Mouse (Mus musculus): ENCODE results near the gene Jakmip3. TPM values are rescaled to one million over a fixed set of nuclear protein-coding genes. Genes with fewer than 3 reads are reported as not detected.
A peak's percentile ranks its signal among the peaks of the same experiment; 100 is the strongest.

Gene Jakmip3
- polyA plus RNA-seq, 1 experiment = not detected

DNA sequence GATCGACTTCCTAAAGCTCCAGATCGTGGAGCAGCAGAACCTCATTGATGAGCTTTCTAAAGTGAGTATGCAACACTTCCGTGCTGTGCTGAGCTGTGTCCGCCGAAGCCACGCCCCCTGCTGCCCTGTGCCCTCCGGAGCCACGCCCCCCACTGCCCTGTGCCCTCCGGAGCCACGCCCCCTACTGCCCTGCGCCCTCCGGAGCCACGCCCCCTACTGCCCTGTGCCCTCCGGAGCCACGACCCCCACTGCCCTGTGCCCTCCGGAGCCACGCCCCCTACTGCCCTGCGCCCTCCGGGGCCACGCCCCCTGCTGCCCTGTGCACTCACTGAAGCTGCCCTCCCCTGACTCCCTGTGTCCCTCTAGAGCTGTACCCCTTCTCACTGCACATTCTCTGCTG is 80.4 kb downstream of the Jakmip3 start:
- TF ChIP-seq CTCF (IDR thresholded peaks at IDR 0.05; ENCODE audit: low read depth, low read length) (no peak), POLR2A (IDR thresholded peaks at IDR 0.05; ENCODE audit: borderline replicate concordance, low read depth, low read length) (no peak)
- Histone ChIP-seq H3K4me3 (ENCODE audit: insufficient read depth, low read length) (peak overlapping the region; percentile 18; the same call in 1 of the 2 replicates), H3K27ac (ENCODE audit: insufficient read depth, low read depth, low read length) (no peak overlapping the region), H3K4me1 (ENCODE audit: control insufficient read depth, insufficient read depth, low read length) (0 out of 2 replicates have a peak, but pooled peaks cover 3% of the 10 kb centered on the region)

DNA sequence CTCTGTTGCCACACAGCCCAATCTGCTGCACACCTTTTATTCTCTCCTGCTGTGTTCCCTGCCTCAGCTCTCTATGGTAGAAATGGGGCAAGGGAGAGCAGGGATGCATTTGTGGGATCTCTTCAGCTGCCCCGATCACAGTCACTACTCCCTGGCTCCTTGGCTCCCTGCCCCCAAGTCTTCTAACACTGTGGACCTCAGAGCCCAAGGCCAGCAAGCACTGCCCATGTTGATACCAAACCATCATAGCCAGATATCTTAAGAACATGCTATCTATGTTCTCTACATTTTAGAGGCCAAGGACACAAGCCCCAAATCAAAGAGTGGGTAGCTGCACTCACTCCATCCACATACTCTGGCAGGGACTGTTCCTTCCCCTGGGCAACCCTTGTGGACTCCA is 80.8 kb downstream of the Jakmip3 start:
- H3K4me3 ChIP-seq (ENCODE audit: insufficient read depth, low read length) = no peak overlapping the region
- TF ChIP-seq CTCF (IDR thresholded peaks at IDR 0.05; ENCODE audit: low read depth, low read length) (no peak), POLR2A (IDR thresholded peaks at IDR 0.05; ENCODE audit: borderline replicate concordance, low read depth, low read length) (no peak)
- H3K4me1 ChIP-seq (ENCODE audit: control insufficient read depth, insufficient read depth, low read length) = 0 out of 2 replicates have a peak, but pooled peaks cover 3% of the 10 kb centered on the region
- no peak overlapping the region for H3K27ac ChIP-seq (ENCODE audit: insufficient read depth, low read depth, low read length)

DNA sequence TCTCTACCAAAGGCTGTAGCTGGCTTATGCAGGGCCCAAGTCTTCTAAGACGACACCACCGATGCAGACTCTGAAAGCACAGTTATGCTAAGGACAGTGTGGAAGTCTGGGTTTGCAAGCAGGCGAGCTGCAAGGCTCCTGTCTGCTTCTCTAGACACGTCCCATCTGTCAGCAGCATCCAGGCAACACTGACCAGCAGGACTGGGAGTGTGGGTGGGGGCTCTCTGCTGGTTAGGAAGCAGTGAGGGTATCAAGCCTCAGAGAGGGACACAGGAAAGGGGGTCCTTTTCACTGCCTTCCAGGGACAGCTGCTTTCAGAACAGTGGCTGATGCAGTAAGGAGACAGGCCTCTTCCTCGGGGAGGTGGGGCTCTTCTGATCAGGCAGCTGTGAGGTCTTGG is 86.6 kb downstream of the Jakmip3 start:
- no peak for TF ChIP-seq POLR2A (IDR thresholded peaks at IDR 0.05; ENCODE audit: borderline replicate concordance, low read depth, low read length)
- no peak for TF ChIP-seq CTCF (IDR thresholded peaks at IDR 0.05; ENCODE audit: low read depth, low read length)
- H3K4me3 ChIP-seq (ENCODE audit: insufficient read depth, low read length) = no peak overlapping the region
- no peak overlapping the region for H3K27ac ChIP-seq (ENCODE audit: insufficient read depth, low read depth, low read length)
- no peaks in the 10 kb centered on the region for H3K4me1 ChIP-seq (ENCODE audit: control insufficient read depth, insufficient read depth, low read length)

DNA sequence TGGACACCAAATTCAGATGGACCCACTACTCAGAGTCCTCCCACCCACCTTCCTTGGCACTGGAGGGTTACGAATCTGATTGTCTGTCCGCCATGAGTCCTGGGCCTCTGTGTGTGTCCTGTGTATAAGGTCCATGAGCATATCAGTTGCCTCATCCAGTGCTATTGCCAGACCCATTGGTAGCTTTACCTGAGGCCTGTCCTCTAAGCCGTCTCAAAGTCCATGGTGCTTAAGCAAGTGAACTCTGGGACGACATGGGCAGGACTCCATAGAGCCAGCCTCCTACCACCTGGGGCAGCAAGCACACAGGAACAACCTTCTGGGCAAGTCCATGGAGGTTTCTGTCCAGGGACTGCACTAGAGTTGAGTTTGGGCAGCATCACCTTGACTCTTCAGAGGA is 90.7 kb downstream of the Jakmip3 start:
- no peak for TF ChIP-seq POLR2A (IDR thresholded peaks at IDR 0.05; ENCODE audit: borderline replicate concordance, low read depth, low read length)
- no peak for TF ChIP-seq CTCF (IDR thresholded peaks at IDR 0.05; ENCODE audit: low read depth, low read length)
- no peak overlapping the region for H3K27ac ChIP-seq (ENCODE audit: insufficient read depth, low read depth, low read length)
- H3K4me3 ChIP-seq (ENCODE audit: insufficient read depth, low read length) = no peak overlapping the region
- H3K4me1 ChIP-seq (ENCODE audit: control insufficient read depth, insufficient read depth, low read length) = no peaks in the 10 kb centered on the region

DNA sequence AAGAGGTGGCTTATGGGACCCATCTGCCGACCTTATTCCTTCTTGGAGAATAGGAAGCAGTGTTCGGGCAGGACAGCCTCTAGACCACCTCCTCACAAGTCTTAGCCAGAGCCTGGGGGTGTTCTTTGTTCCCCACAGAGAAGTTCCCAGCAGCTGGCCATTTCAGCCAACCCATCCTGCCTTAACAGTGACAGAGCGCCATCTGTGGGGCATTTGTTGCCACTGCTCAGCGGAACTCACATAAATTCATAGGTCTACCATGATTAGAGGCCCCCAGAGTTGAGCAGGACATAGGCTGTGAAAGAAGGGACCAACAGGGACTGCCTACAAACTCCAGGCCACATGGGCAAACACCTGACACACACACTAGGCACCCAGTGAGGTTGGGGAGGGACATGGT is 122.9 kb downstream of the Jakmip3 start:
- H3K4me3 ChIP-seq (ENCODE audit: insufficient read depth, low read length) = no peak overlapping the region
- H3K4me1 ChIP-seq (ENCODE audit: control insufficient read depth, insufficient read depth, low read length) = no peaks in the 10 kb centered on the region
- no peak overlapping the region for H3K27ac ChIP-seq (ENCODE audit: insufficient read depth, low read depth, low read length)
- TF ChIP-seq POLR2A (IDR thresholded peaks at IDR 0.05; ENCODE audit: borderline replicate concordance, low read depth, low read length) = no peak
- 0 out of 2 replicates have a peak, but pooled peaks have one; percentile 22 for TF ChIP-seq CTCF (IDR thresholded peaks at IDR 0.05; ENCODE audit: low read depth, low read length)

DNA sequence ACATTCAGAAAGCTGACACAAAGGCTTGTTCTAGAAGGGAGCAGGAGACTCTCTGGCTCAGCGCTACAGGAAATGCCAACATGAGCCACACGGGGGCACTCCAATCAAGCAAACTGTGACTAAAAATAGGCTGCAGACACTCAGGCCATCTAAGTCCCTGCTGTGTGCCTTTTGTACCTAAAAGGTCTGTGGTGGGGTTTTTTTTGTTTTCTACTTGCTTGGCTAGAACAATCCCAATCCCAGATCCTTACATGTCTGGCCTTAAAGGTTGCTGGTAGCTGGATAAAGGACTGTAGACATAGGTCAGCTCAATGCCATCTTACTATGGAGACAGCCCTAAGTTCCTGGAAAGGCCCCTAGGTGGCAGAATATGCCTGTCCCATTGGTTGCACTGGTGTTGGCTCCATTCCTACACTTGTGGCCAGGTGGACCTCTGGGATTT is 127.7 kb downstream of the Jakmip3 start:
- Histone ChIP-seq H3K27ac (ENCODE audit: insufficient read depth, low read depth, low read length) (no peak overlapping the region), H3K4me3 (ENCODE audit: insufficient read depth, low read length) (no peak overlapping the region), H3K4me1 (ENCODE audit: control insufficient read depth, insufficient read depth, low read length) (no peaks in the 10 kb centered on the region)
- TF ChIP-seq CTCF (IDR thresholded peaks at IDR 0.05; ENCODE audit: low read depth, low read length) (peak; percentile 11; the same call in 1 of the 2 replicates), POLR2A (IDR thresholded peaks at IDR 0.05; ENCODE audit: borderline replicate concordance, low read depth, low read length) (no peak)

DNA sequence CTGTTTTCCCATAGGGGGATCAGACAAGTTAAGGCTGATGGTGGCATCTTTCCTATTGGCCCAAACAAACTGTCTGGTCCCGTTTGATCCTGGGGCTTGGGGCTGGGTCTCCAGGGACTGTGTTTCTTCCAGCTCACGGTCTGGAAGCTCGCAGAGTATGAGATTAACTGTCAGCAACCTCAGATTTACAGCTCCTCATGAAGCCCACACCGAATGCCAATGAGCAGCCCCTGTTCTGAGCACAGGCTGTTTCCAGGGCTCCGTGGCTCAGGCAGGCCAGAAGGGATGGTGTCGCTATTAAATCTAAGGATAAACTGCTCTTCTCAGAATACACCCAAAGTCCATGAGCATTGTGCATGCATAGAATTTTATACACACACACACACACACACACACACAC is 133.7 kb downstream of the Jakmip3 start:
- H3K4me3 ChIP-seq (ENCODE audit: insufficient read depth, low read length) = no peak overlapping the region
- no peak for TF ChIP-seq POLR2A (IDR thresholded peaks at IDR 0.05; ENCODE audit: borderline replicate concordance, low read depth, low read length)
- TF ChIP-seq CTCF (IDR thresholded peaks at IDR 0.05; ENCODE audit: low read depth, low read length) = no peak
- H3K27ac ChIP-seq (ENCODE audit: insufficient read depth, low read depth, low read length) = no peak overlapping the region
- no peaks in the 10 kb centered on the region for H3K4me1 ChIP-seq (ENCODE audit: control insufficient read depth, insufficient read depth, low read length)

DNA sequence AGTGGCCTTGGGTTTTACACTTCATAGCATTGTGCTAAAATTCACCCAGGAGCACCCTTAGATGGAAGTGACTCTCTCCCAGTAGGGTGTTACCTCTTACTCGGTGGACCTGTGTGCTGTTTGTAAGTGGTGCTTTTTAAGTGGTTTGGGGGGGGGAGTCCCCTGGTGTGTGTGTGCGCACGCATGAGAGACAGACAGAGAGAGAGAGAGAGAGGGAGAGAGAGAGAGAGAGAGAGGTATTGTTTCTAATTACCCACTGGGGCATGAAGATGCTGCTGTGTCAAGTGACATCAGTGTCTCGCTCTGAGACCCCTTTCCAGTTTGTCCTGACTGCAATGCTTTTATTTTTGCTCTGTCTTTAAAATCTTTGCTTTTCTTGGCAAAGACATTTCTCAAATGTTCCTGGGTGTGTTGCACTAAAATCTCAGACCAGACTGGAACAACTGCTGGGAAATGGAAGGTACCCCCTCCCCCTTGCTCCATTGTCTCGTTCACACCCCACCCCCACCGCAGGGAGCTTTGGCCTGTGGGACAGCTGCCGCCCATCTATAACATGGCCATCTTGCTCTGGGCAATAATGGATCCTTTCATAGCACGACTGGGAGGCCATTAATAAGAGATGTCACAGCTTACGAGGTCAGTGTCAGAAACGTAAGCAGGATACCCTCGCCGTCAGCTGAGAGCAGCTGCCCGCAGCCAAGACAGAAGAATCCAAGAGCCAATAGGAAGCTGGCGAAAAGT is 134.7 kb downstream of the Jakmip3 start:
- TF ChIP-seq CTCF (IDR thresholded peaks at IDR 0.05; ENCODE audit: low read depth, low read length) (no peak), POLR2A (IDR thresholded peaks at IDR 0.05; ENCODE audit: borderline replicate concordance, low read depth, low read length) (no peak)
- Histone ChIP-seq H3K27ac (ENCODE audit: insufficient read depth, low read depth, low read length) (no peak overlapping the region), H3K4me3 (ENCODE audit: insufficient read depth, low read length) (no peak overlapping the region), H3K4me1 (ENCODE audit: control insufficient read depth, insufficient read depth, low read length) (no peaks in the 10 kb centered on the region)

DNA sequence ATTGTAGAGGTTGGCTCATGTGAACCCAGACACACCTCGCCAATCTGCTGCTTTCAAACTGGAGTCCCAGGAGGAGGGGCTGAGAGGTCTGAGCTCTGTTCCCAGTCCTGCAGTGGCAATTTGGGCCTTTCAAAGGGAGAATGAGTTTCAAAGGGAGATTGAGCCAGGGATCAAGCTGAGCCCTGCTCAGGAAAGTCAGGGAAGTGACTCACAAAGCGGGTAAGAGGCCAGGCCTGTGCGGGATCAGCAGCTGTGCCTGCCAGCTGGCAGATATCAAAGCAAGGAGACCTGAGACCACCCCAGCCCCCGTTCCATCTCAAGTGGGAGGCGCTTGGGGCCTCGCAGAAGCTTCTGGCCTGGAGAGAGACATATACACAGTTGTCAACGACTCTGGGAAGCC is 136.8 kb downstream of the Jakmip3 start:
- Histone ChIP-seq H3K4me1 (ENCODE audit: control insufficient read depth, insufficient read depth, low read length) (no peaks in the 10 kb centered on the region), H3K27ac (ENCODE audit: insufficient read depth, low read depth, low read length) (no peak overlapping the region), H3K4me3 (ENCODE audit: insufficient read depth, low read length) (no peak overlapping the region)
- no peak for TF ChIP-seq POLR2A (IDR thresholded peaks at IDR 0.05; ENCODE audit: borderline replicate concordance, low read depth, low read length)
- no peak for TF ChIP-seq CTCF (IDR thresholded peaks at IDR 0.05; ENCODE audit: low read depth, low read length)

DNA sequence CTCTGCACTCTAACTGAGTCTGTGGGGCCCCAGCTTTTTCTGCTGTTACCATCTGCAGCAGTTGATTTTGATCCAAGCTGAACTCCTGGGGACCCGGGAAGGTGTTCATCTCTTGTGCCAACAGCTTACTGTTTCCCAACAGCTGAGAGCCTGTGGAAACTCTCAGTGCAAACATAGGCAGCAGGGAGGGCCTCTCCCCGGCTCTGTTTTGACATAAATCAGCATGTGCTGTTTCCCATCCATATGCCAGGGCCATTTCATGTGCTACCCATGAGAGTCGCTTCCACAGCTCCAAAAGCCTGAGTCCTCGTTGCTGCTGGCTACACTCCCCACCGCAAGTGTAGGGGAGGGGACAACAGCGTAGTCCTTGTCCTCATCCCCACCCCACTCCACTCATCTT is 137.7 kb downstream of the Jakmip3 start:
- TF ChIP-seq POLR2A (IDR thresholded peaks at IDR 0.05; ENCODE audit: borderline replicate concordance, low read depth, low read length) (no peak), CTCF (IDR thresholded peaks at IDR 0.05; ENCODE audit: low read depth, low read length) (no peak)
- no peak overlapping the region for H3K4me3 ChIP-seq (ENCODE audit: insufficient read depth, low read length)
- no peaks in the 10 kb centered on the region for H3K4me1 ChIP-seq (ENCODE audit: control insufficient read depth, insufficient read depth, low read length)
- no peak overlapping the region for H3K27ac ChIP-seq (ENCODE audit: insufficient read depth, low read depth, low read length)

Measured in bone marrow macrophage, adult 2 months (primary cell).